8 mouse cellular contexts compared by ENCODE assay signal in the genomic region with DNA sequence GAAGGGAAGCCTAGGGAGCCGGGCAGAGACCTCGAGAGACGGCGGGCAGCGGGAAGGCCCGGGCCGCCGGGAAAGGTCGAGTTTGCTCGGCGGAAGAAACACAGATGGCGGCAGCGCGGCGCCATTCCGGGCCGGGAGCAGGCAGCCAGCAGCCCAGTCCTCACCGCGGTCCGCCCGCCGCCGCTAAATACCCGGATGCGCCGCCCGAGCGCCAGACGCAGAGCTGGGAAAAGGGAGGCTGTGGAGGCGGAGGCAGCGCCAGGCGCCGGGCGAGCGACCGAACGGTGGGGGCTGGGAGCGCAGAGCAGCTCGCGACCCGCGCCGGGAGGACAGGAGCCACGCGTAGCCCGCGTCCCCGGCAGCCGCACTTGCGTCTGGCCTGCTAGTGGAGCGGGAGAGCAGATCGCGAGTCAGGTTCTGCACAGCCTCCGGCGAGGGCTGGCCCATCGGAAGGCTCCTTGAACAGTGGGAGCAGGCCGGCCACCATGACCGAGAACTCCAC. TPM values are rescaled to one million over a fixed set of nuclear protein-coding genes. Genes with fewer than 3 reads are reported as not detected.
A peak's percentile ranks its signal among the peaks of the same experiment; 100 is the strongest.
DNase-seq lines count a peak whose midpoint lies in the region; ATAC-seq and TF ChIP-seq lines count a peak whose summit lies in the region.

A gene (plus strand): TSS at position 214 of the 502 bp plus-strand sequence.

- ATAC-seq in hindbrain, embryonic 16.5 days, result peak; percentile 81

- no peaks in the 10 kb centered on the region for H3K9me3 ChIP-seq in hindbrain, embryonic 16.5 days (ENCODE audit: control insufficient read depth, low read length)

- TF ChIP-seq CTCF in gastrocnemius, adult 2 months (IDR thresholded peaks at IDR 0.05), result no peak

- intact Hi-C loops in gastrocnemius, adult 2 months (cut with DNase I), result no loop called here

- no peaks in the 10 kb centered on the region for H3K36me3 ChIP-seq in hindbrain, embryonic 16.5 days (ENCODE audit: control insufficient read depth, insufficient read depth, low read length)

- DNase-seq in WW6 (ENCODE audit: low read depth, low spot score), result peak; percentile 73
- DNase-seq in cerebellum, postnatal 36 days, result peak; percentile 97 to 98
- DNase-seq in gastrocnemius, adult 2 months, result peak; percentile 98
- DNase-seq in left cerebral cortex, adult 18-20 months (ENCODE audit: low spot score in 2 of 2), result peak; percentile 93 to 95
- peak; percentile 97 for DNase-seq in lung, postnatal 4 days
- DNase-seq in retina, postnatal 1 day, result peak; percentile 95
- DNase-seq in thymus, postnatal 4 days, result peak; percentile 96

- 0% methylated on average over 51 of the region's 58 CpGs for WGBS in hindbrain, embryonic 16.5 days

- peak within 1 kb of the TSS; percentile 99 for H3K27ac ChIP-seq in gastrocnemius, adult 2 months
- peak within 1 kb of the TSS; percentile 95 for H3K27ac ChIP-seq in hindbrain, embryonic 16.5 days (ENCODE audit: low read depth, low read length)

- peak within 1 kb of the TSS; percentile 97 for H3K9ac ChIP-seq in hindbrain, embryonic 16.5 days (ENCODE audit: low read depth, low read length)

- no peaks in the 10 kb centered on the region for H3K27me3 ChIP-seq in hindbrain, embryonic 16.5 days (replicated peaks; ENCODE audit: control insufficient read depth, insufficient read depth, low read length)

- H3K4me2 ChIP-seq in hindbrain, embryonic 16.5 days (ENCODE audit: low read length), result peak within 1 kb of the TSS; percentile 100

- H3K4me3 ChIP-seq in gastrocnemius, adult 2 months, result peak within 1 kb of the TSS; percentile 94
- peak within 1 kb of the TSS; percentile 75 for H3K4me3 ChIP-seq in hindbrain, embryonic 16.5 days (ENCODE audit: low read length)

- peaks cover 38% of the 10 kb centered on the region for H3K4me1 ChIP-seq in hindbrain, embryonic 16.5 days (ENCODE audit: control insufficient read depth, insufficient read depth, low read depth, low read length)

RNA-seq across cellular contexts. Expression of the gene that starts here (rescaled TPM):
- 10 to 100 TPM; 71.8 to 76.8 TPM for total RNA-seq in gastrocnemius, adult 2 months (2021)
- polyA plus RNA-seq in hindbrain, embryonic 16.5 days (2015; fragmentation: Nextera tagmentation; extraction: Ambion mirVana), result 200 and 206 TPM in 2 replicates
- 10 to 100 TPM; 79.6 to 93.8 TPM for total RNA-seq in left cerebral cortex, adult 18-20 months (2021)

Comparison
In these comparisons a context has a peak if more than half of its experiments do, and no peak if none do; other contexts are left out.
1. Peak in every context shown above with its lines: DNase-seq, ATAC-seq, H3K4me3 ChIP-seq and H3K27ac ChIP-seq.